Mouse (Mus musculus): Measurements from ENCODE around the gene Gm7861. TPM values are rescaled to one million over a fixed set of nuclear protein-coding genes. Genes with fewer than 3 reads are reported as not detected.
"Not testable (repeated sequence)": the region's sequence is repeated elsewhere in the genome, so short reads cannot be mapped to it uniquely, and the experiment has no call there.

Gm7861 gene
- total RNA-seq (2015; ENCODE audit: low replicate concordance) (not detected in 2 replicates), total RNA-seq (2017; ENCODE audit: low replicate concordance) (not detected in 2 replicates)

DNA sequence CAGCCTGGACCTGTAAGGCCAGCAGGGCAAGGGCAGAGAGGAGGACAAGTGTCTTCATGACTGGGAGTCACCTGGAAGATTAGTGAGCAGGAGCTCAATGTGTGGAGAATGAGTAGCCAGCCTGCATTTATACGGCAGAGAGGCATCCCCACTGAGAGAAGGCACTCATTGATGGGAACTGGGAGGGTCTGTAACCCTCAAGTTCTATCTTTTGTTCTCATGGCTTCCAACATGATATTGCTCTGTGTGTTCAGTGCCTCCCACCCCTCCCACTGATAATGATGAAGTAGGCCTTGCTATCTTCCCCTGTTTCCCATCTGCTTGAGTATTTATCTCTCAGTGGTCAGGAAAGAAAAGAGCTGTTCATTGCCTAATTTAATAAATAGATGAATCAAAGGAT lies at the start of gene Gm7861:
TSS of gene Gm7861 (minus strand) at position 101 of the 400 bp plus-strand sequence.
- ATAC-seq (replicated peaks; ENCODE audit: low FRiP score, poor library complexity, severe bottlenecking) = not testable (repeated sequence)

DNA sequence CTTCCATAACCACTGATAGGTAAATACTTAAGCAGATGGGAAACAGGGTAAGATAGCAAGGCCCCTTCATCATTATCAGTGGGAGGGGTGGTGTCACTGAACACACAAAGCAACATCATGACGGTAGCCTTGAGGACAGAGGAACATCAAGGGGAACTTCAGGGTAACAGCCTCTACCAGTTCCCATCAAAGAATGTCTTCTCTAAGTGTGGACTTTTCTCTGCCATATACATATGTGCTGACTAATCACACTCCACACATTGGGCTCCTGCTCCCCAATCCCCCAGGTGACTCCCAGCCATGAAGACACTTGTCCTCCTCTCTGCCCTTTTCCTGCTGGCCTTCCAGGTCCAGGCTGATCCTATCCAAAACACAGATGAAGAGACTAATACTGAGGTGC lies 23.6 kb upstream of the Gm7861 start, which contains the start of gene Defa26:
TSS of gene Defa26 (plus strand) at position 301 of the 400 bp plus-strand sequence.
- ATAC-seq (replicated peaks; ENCODE audit: low FRiP score, poor library complexity, severe bottlenecking) = not testable (repeated sequence)

DNA sequence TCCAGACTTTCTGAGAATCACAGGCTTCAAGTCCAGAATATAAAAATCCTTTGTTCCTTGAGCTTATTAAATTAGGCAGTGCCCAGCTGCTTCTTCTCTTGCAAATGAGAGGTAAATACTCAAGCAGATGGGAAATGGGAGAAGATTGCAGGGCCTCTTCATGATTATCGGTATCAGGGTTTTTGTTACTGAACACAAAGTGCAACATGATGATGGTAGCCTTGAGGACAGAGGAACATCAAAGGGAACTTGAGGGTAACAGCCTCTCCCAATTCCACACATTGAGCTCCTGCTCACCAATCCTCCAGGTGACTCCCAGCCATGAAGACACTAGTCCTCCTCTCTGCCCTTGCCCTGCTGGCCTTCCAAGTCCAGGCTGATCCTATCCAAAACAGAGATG lies 11.6 kb downstream of the Gm7861 start, which contains the start of gene Defa28:
TSS of gene Defa28 (plus strand) at position 301 of the 400 bp plus-strand sequence.
- ATAC-seq (replicated peaks; ENCODE audit: low FRiP score, poor library complexity, severe bottlenecking) = not testable (repeated sequence)

DNA sequence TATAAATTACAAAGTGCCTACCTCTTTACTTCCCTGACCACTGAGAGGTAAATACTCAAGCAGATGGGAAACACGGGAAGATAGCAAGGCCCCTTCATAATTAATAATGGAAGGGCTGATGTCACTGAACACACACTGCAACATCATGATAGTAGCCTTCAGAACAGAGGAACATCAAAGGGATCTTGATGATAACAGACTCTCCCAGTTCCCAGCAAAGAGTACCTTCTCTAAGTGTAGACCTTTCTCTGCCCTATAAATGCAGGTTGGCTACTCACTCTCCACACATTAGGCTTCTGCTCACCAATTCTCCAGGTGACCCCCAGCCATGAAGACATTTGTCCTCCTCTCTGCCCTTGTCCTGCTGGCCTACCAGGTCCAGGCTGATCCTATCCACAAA lies 29.2 kb downstream of the Gm7861 start, which contains the start of gene Defa37:
TSS of gene Defa37 (plus strand) at position 301 of the 400 bp plus-strand sequence.
- not testable (repeated sequence) for ATAC-seq (replicated peaks; ENCODE audit: low FRiP score, poor library complexity, severe bottlenecking)

Other genes with a start within 250 kb of the Gm7861 start
- gene Defa2, start 216.0 kb downstream of the Gm7861 start, total RNA-seq (2015; ENCODE audit: low replicate concordance) = not detected in 2 replicates
- gene Defa2, start 216.0 kb downstream of the Gm7861 start, total RNA-seq (2017; ENCODE audit: low replicate concordance) = not detected in 2 replicates
- not detected in 2 replicates for gene Defa33, start 202.7 kb downstream of the Gm7861 start, total RNA-seq (2015; ENCODE audit: low replicate concordance)
- gene Defa33, start 202.7 kb downstream of the Gm7861 start, total RNA-seq (2017; ENCODE audit: low replicate concordance) = not detected in 2 replicates
- gene Defa36, start 167.1 kb downstream of the Gm7861 start, total RNA-seq (2015; ENCODE audit: low replicate concordance) = not detected in 2 replicates
- gene Defa36, start 167.1 kb downstream of the Gm7861 start, total RNA-seq (2017; ENCODE audit: low replicate concordance) = not detected in 2 replicates
- not detected in 2 replicates for gene Gm7849, start 137.9 kb downstream of the Gm7861 start, total RNA-seq (2015; ENCODE audit: low replicate concordance)
- gene Gm7849, start 137.9 kb downstream of the Gm7861 start, total RNA-seq (2017; ENCODE audit: low replicate concordance) = not detected in 2 replicates
- not detected in 2 replicates for gene Defa20, start 85.2 kb downstream of the Gm7861 start, total RNA-seq (2015; ENCODE audit: low replicate concordance)
- not detected in 2 replicates for gene Defa20, start 85.2 kb downstream of the Gm7861 start, total RNA-seq (2017; ENCODE audit: low replicate concordance)
- gene Defa32, start 65.5 kb downstream of the Gm7861 start, total RNA-seq (2015; ENCODE audit: low replicate concordance) = not detected in 2 replicates
- not detected in 2 replicates for gene Defa32, start 65.5 kb downstream of the Gm7861 start, total RNA-seq (2017; ENCODE audit: low replicate concordance)
- gene Defa37, start 29.1 kb downstream of the Gm7861 start, total RNA-seq (2015; ENCODE audit: low replicate concordance) = not detected in 2 replicates
- gene Defa37, start 29.1 kb downstream of the Gm7861 start, total RNA-seq (2017; ENCODE audit: low replicate concordance) = not detected in 2 replicates
- gene Defa28, start 11.5 kb downstream of the Gm7861 start, total RNA-seq (2015; ENCODE audit: low replicate concordance) = not detected in 2 replicates
- not detected in 2 replicates for gene Defa28, start 11.5 kb downstream of the Gm7861 start, total RNA-seq (2017; ENCODE audit: low replicate concordance)
- gene Defa26, start 23.7 kb upstream of the Gm7861 start, total RNA-seq (2015; ENCODE audit: low replicate concordance) = not detected in 2 replicates
- not detected in 2 replicates for gene Defa26, start 23.7 kb upstream of the Gm7861 start, total RNA-seq (2017; ENCODE audit: low replicate concordance)
- gene Defa17, start 61.3 kb upstream of the Gm7861 start, total RNA-seq (2015; ENCODE audit: low replicate concordance) = not detected in 2 replicates
- gene Defa17, start 61.3 kb upstream of the Gm7861 start, total RNA-seq (2017; ENCODE audit: low replicate concordance) = not detected in 2 replicates
- gene Defa34, start 71.3 kb upstream of the Gm7861 start, total RNA-seq (2015; ENCODE audit: low replicate concordance) = not detected in 2 replicates
- gene Defa34, start 71.3 kb upstream of the Gm7861 start, total RNA-seq (2017; ENCODE audit: low replicate concordance) = not detected in 2 replicates
- not detected in 2 replicates for gene AY761184, start 109.1 kb upstream of the Gm7861 start, total RNA-seq (2015; ENCODE audit: low replicate concordance)
- gene AY761184, start 109.1 kb upstream of the Gm7861 start, total RNA-seq (2017; ENCODE audit: low replicate concordance) = not detected in 2 replicates
- gene Defa24, start 140.0 kb upstream of the Gm7861 start, total RNA-seq (2015; ENCODE audit: low replicate concordance) = not detected in 2 replicates
- gene Defa24, start 140.0 kb upstream of the Gm7861 start, total RNA-seq (2017; ENCODE audit: low replicate concordance) = not detected in 2 replicates
- gene Defb50, start 229.0 kb upstream of the Gm7861 start, total RNA-seq (2015; ENCODE audit: low replicate concordance) = not detected in 2 replicates
- not detected in 2 replicates for gene Defb50, start 229.0 kb upstream of the Gm7861 start, total RNA-seq (2017; ENCODE audit: low replicate concordance)
- not detected in 2 replicates for gene Defb2, start 245.4 kb upstream of the Gm7861 start, total RNA-seq (2015; ENCODE audit: low replicate concordance)
- gene Defb2, start 245.4 kb upstream of the Gm7861 start, total RNA-seq (2017; ENCODE audit: low replicate concordance) = not detected in 2 replicates

All from erythroid progenitor cell, adult 5-6 weeks (primary cell).